Mouse (Mus musculus): ENCODE measurements around the gene Mafg. TPM values are rescaled to one million over a fixed set of nuclear protein-coding genes. Genes with fewer than 3 reads are reported as not detected.
A peak's percentile ranks its signal among the peaks of the same experiment; 100 is the strongest.

The Mafg gene
- total and polyA plus RNA-seq, 3 experiments, result 17.0 to 63.7 (median 29.3) TPM

GRCm38 (mm10) chr11:120612763-120613162 lies 20.6 kb downstream of the Mafg start:
- Histone ChIP-seq H3K79me2 (replicated peaks; ENCODE audit: control insufficient read depth, extremely low read depth, insufficient read depth, poor library complexity, severe bottlenecking) (peaks cover 22% of the 10 kb centered on the region), H3K36me3 (replicated peaks in 1 of 2; ENCODE audit: control insufficient read depth in 1 of 2, insufficient read depth in 1 of 2, low read length in 1 of 2) (peaks cover 61 to 80% of the 10 kb centered on the region in 2 experiments), H3K4me2 (ENCODE audit: insufficient read depth, low read depth, poor library complexity, severe bottlenecking) (no peak overlapping the region), H3K27ac (ENCODE audit: insufficient read depth, low read depth) (no peak overlapping the region), H3K9ac (ENCODE audit: insufficient read depth, low read depth) (no peak overlapping the region), H3K4me1 (ENCODE audit: control insufficient read depth in 1 of 2, insufficient read depth in 2 of 2) (peaks cover 8 to 34% of the 10 kb centered on the region in 2 experiments), H3K9me3 (replicated peaks; ENCODE audit: low read length) (no peaks in the 10 kb centered on the region), H3K4me3 (replicated peaks in 1 of 3; ENCODE audit: low read depth in 2 of 3, low read length in 2 of 3, poor library complexity in 1 of 3) (no peak overlapping the region), H3K27me3 (replicated peaks) (no peaks in the 10 kb centered on the region)
- TF ChIP-seq CHD2 (IDR thresholded peaks at IDR 0.05; ENCODE audit: low read length), result no peak
- TF ChIP-seq TBP (conservative IDR thresholded peaks at IDR 0.05; ENCODE audit: low read depth, low read length), result no peak
- peak; percentile 73 for TF ChIP-seq RAD21 (IDR thresholded peaks at IDR 0.05; ENCODE audit: low read depth, low read length)
- no peak for TF ChIP-seq SIN3A (IDR thresholded peaks at IDR 0.05; ENCODE audit: low read length)
- TF ChIP-seq USF1 (IDR thresholded peaks at IDR 0.05; ENCODE audit: low read depth, low read length), result no peak
- TF ChIP-seq CTCF (conservative IDR thresholded peaks at IDR 0.05 in 1 of 2, IDR thresholded peaks at IDR 0.05 in 1 of 2; ENCODE audit: low read depth in 2 of 2, low read length in 2 of 2), result peak; percentile 40 to 82; a peak in 2 of 4 replicates
- no peak for TF ChIP-seq GABPA (IDR thresholded peaks at IDR 0.05; ENCODE audit: insufficient replicate concordance, low read depth, low read length)
- peak; percentile 73 for TF ChIP-seq SMC3 (IDR thresholded peaks at IDR 0.05; ENCODE audit: low read depth, low read length)
- TF ChIP-seq JUND (conservative IDR thresholded peaks at IDR 0.05; ENCODE audit: low read depth, low read length), result no peak
- TF ChIP-seq USF2 (conservative IDR thresholded peaks at IDR 0.05; ENCODE audit: low read depth, low read length), result no peak
- TF ChIP-seq PAX5 (IDR thresholded peaks at IDR 0.05; ENCODE audit: low read length), result no peak
- no peak for TF ChIP-seq CHD1 (IDR thresholded peaks at IDR 0.05; ENCODE audit: low read depth, low read length)
- TF ChIP-seq MAZ (IDR thresholded peaks at IDR 0.05; ENCODE audit: low read depth, low read length), result no peak
- no peak for TF ChIP-seq KAT2A (IDR thresholded peaks at IDR 0.05; ENCODE audit: insufficient replicate concordance, low read length)
- TF ChIP-seq MYC (IDR thresholded peaks at IDR 0.05; ENCODE audit: low read depth, low read length), result no peak
- no peak for TF ChIP-seq MXI1 (IDR thresholded peaks at IDR 0.05; ENCODE audit: low read depth, low read length)
- no peak for TF ChIP-seq ZKSCAN1 (IDR thresholded peaks at IDR 0.05; ENCODE audit: borderline replicate concordance, low read depth, low read length)
- TF ChIP-seq NRF1 (IDR thresholded peaks at IDR 0.05; ENCODE audit: low read depth, low read length), result 0 out of 2 replicates have a peak, but pooled peaks have one; percentile 17
- dilution Hi-C loops (cut with MboI; ENCODE audit: extremely low pct_ligation_motif_present, extremely low pct_unique_long_range_greater_than_20kb, low sequenced_read_pairs), result no loop called here
- in situ Hi-C loops (cut with MboI; ENCODE audit: low pct_ligation_motif_present, low pct_unique_long_range_greater_than_20kb, low sequenced_read_pairs), result no loop called here
- peak; percentile 67 for DNase-seq (ENCODE audit: extremely low read depth)

- H3K36me3 ChIP-seq (replicated peaks in 1 of 2; ENCODE audit: control insufficient read depth in 1 of 2, insufficient read depth in 1 of 2, low read length in 1 of 2), result peaks cover 74 to 96% of the 10 kb centered on the region in 2 experiments
- in situ Hi-C loops (cut with MboI; ENCODE audit: low pct_ligation_motif_present, low pct_unique_long_range_greater_than_20kb, low sequenced_read_pairs) (no loop called here), dilution Hi-C loops (cut with MboI; ENCODE audit: extremely low pct_ligation_motif_present, extremely low pct_unique_long_range_greater_than_20kb, low sequenced_read_pairs) (no loop called here)
- H3K9ac ChIP-seq (ENCODE audit: insufficient read depth, low read depth), result no peak overlapping the region
- H3K27ac ChIP-seq (ENCODE audit: insufficient read depth, low read depth), result no peak overlapping the region
- H3K79me2 ChIP-seq (replicated peaks; ENCODE audit: control insufficient read depth, extremely low read depth, insufficient read depth, poor library complexity, severe bottlenecking), result peaks cover 4% of the 10 kb centered on the region
- no peak overlapping the region for H3K4me3 ChIP-seq (replicated peaks in 1 of 3; ENCODE audit: low read depth in 2 of 3, low read length in 2 of 3, poor library complexity in 1 of 3)
- H3K4me2 ChIP-seq (ENCODE audit: insufficient read depth, low read depth, poor library complexity, severe bottlenecking), result no peak overlapping the region
- no peak for DNase-seq (ENCODE audit: extremely low read depth)
- no peaks in the 10 kb centered on the region for H3K27me3 ChIP-seq (replicated peaks)
- TF ChIP-seq CTCF (conservative IDR thresholded peaks at IDR 0.05 in 1 of 2, IDR thresholded peaks at IDR 0.05 in 1 of 2; ENCODE audit: low read depth in 2 of 2, low read length in 2 of 2) (no peak), RAD21 (IDR thresholded peaks at IDR 0.05; ENCODE audit: low read depth, low read length) (no peak), ZKSCAN1 (IDR thresholded peaks at IDR 0.05; ENCODE audit: borderline replicate concordance, low read depth, low read length) (no peak), EP300 (IDR thresholded peaks at IDR 0.05; ENCODE audit: low read length) (no peak), TBP (conservative IDR thresholded peaks at IDR 0.05; ENCODE audit: low read depth, low read length) (no peak), UBTF (IDR thresholded peaks at IDR 0.05; ENCODE audit: low read depth, low read length) (no peak), POLR2A (IDR thresholded peaks at IDR 0.05; ENCODE audit: low read depth, low read length) (no peak), CHD2 (IDR thresholded peaks at IDR 0.05; ENCODE audit: low read length) (no peak), ZC3H11A (IDR thresholded peaks at IDR 0.05; ENCODE audit: low read depth, low read length) (no peak)
- no peaks in the 10 kb centered on the region for H3K9me3 ChIP-seq (replicated peaks; ENCODE audit: low read length)
- H3K4me1 ChIP-seq (ENCODE audit: control insufficient read depth in 1 of 2, insufficient read depth in 2 of 2), result peaks cover 0 to 20% of the 10 kb centered on the region in 2 experiments; a peak in 3 of 4 replicates
These were observed 22.8 kb downstream of the Mafg start for GRCm38 (mm10) chr11:120610477-120611046.

Measured in CH12.LX (cell line).